Mouse (Mus musculus): ENCODE data around the gene Fblim1. TPM values are rescaled to one million over a fixed set of nuclear protein-coding genes. Genes with fewer than 3 reads are reported as not detected.

Gene Fblim1
- polyA plus RNA-seq, 1 experiment from 2014 or later: 70.6 TPM

DNA sequence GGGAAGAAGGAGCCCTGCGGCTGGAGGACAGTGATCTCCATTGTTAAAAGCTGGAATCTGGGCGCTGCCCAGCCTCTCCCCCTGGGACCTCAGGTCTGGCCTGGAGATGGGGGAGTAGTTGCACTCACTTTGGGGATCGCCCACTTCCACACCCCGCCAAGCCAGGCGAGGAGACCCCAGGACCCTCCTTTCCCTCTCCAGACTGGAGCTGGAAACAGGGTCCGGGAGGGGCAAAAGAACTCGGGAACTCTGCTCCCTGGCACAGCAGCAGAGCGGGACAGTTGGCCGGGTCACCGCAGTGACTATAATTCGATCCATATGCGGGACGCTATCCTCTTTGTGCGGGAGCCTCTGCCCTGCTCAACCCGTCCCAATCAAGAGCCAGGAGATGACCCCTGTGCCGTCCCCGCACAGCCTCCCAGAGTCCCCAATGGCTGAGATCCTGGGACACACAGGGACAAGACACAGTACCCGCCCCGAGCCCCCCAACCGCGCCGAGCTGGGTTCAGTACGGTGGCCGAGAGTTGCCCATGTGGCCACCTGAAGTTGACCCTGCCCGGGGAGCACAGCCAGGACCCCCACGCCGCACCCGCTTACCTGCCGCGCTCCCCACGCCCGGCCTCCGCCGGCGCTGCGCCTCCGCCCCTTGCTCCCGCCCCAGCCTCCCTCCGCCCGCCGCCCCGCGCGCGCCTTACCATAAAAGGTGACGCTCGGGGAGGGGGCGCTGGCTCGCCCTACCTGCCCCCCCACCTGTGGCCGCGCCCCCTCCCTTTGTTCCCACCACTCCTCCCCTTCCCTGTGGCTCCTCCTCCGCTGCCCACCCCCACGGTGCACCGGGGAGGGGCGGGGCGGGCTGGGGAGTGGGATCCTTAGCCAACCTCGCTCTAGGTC is 6.4 kb downstream of the Fblim1 start:
- peaks cover 13% of the 10 kb centered on the region for H3K36me3 ChIP-seq
- under 1% methylated on average over 54 of the region's 57 CpGs for WGBS
- H3K4me1 ChIP-seq (replicated peaks): peaks cover 51% of the 10 kb centered on the region
- no peaks in the 10 kb centered on the region for H3K27me3 ChIP-seq (replicated peaks)
- H3K4me2 ChIP-seq: peak overlapping the region; percentile 91
- peak overlapping the region; percentile 87 for H3K9ac ChIP-seq
- H3K9me3 ChIP-seq (replicated peaks): no peaks in the 10 kb centered on the region
- H3K27ac ChIP-seq (ENCODE audit: poor library complexity, severe bottlenecking): peak overlapping the region; percentile 84
- peak; percentile 31; the same call in 1 of the 2 replicates for ATAC-seq (ENCODE audit: insufficient number of reproducible peaks, low FRiP score)
- peak overlapping the region; percentile 76 for H3K4me3 ChIP-seq

DNA sequence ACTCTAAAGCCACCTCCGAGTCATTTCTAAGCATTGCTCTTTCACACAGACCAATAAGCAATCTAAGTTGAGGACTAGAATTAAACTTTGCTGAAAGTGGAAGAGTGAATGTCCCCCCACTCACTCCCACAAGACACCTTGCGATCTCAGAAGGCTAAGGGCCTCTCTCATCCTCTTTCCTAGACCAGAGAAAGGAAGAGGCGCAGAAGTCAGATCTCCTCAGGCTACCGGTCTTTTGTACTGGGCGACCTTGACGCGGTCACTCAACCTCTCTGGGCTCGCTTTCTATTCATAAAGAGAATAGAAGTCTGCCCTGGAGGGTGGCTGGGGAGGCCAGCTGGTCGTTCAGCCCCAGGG is 7.0 kb downstream of the Fblim1 start:
- H3K27me3 ChIP-seq (replicated peaks): no peaks in the 10 kb centered on the region
- no peak for ATAC-seq (ENCODE audit: insufficient number of reproducible peaks, low FRiP score)
- H3K9ac ChIP-seq: peak overlapping the region; percentile 87
- H3K36me3 ChIP-seq: peaks cover 19% of the 10 kb centered on the region
- no peaks in the 10 kb centered on the region for H3K9me3 ChIP-seq (replicated peaks)
- H3K4me1 ChIP-seq (replicated peaks): peaks cover 45% of the 10 kb centered on the region
- H3K27ac ChIP-seq (ENCODE audit: poor library complexity, severe bottlenecking): peak overlapping the region; percentile 84
- H3K4me2 ChIP-seq: peak overlapping the region; percentile 91
- WGBS: 2% methylated on average over 9 of the region's 9 CpGs
- peak overlapping the region; percentile 76 for H3K4me3 ChIP-seq

DNA sequence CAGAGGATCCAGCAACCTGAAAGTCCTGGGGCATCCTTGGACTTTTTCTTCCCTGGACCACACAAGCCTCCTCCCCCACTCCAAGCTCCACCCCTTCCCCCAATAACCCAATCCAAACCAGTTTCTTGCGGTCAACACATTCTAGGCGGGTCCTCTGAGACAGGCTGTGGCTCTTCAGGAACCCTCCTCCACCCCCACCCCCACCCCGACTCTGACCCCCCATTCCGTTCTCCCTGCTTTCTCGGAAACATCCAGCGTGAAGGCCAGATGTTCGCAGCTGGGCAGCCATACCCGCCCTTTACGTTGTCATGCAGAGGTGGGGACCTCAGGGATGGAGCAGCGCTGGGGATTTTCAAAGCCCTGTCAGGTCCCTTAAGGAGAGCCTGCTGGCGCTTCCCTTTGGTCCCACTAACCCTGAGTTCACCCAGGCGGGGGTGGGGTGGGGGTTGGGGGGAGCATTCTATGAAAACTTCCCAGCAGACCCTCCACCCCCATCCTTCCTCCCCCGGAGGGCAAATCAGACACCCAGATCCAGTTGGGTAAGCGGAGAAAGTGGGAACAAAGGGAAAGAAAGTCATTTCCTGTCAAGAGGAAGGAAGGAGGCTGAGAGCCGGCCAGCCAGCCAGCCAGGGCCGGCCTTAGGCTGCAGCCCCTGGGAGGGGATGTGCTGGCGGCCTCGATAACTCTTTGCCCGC is 7.5 kb downstream of the Fblim1 start:
- peak overlapping the region; percentile 91 for H3K4me2 ChIP-seq
- 2% methylated on average over 19 of the region's 19 CpGs for WGBS
- H3K27me3 ChIP-seq (replicated peaks): no peaks in the 10 kb centered on the region
- peak overlapping the region; percentile 76 for H3K4me3 ChIP-seq
- peaks cover 22% of the 10 kb centered on the region for H3K36me3 ChIP-seq
- H3K27ac ChIP-seq (ENCODE audit: poor library complexity, severe bottlenecking): peak overlapping the region; percentile 84
- H3K4me1 ChIP-seq (replicated peaks): peaks cover 40% of the 10 kb centered on the region
- ATAC-seq (ENCODE audit: insufficient number of reproducible peaks, low FRiP score): peak; percentile 37; the same call in 1 of the 2 replicates
- peak overlapping the region; percentile 87 for H3K9ac ChIP-seq
- H3K9me3 ChIP-seq (replicated peaks): no peaks in the 10 kb centered on the region

DNA sequence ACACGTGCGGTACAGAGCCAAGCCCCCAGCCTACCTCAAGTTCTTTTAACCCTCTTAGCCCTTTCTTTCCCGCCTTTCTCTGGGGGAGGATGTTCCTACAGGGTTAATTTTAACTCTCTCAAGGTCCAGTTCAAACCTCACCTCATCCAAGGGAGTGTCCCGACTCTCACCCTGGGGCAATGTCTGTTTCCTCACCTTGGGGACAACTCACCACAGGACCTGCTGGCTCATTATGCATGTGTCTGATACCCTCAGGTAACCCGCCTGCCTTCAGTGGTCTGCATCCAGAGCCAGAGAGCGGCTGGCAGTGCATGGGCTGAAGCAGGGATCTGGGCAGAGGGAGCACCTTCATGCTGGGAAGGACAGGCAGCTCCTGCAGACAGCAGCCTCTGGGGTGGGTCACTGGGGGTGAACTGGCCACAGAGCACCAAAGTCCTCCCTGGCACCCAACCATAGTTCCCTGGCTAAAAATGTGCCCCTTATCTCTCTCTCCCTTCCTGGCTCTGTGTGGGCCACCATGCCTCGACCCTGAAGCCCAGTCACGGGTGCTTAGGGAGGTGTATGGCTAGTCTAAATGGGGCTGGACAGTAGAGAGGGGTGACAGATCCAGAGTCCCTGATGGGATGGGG is 9.1 kb downstream of the Fblim1 start:
- ATAC-seq (ENCODE audit: insufficient number of reproducible peaks, low FRiP score): no peak
- WGBS: 69% methylated on average over 8 of the region's 8 CpGs
- H3K9ac ChIP-seq: no peak overlapping the region

DNA sequence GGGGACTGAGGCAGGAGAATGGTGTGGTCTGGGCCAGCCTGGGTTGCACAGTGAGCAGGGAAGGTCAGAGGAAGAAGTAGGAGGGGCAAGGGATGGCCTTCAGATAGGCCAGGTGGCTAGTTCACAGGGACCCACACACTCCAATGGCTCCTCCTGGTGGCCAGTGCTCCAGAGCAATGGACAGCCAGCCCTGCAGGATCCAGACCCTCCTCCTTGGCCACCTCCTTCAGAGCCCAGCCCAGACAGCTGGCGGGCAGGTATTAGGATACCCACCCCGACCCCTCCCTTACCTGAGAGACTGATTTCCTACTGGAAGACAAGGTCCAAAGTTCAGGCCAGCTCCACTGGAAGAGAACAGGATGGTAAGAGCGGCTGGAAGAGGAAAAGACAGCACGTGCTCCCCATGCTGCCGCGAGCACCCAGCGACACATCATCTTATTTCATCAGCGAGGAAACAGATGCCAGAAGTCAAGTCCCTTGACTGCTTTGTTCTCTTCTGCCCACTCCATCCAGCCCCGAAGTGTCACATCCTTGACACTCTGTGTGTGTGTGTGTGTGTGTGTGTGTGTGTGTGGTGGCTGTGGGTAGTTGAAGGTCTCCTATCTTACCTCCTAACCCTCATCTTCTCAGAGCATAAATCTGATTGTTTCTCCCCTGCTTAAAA is 10.2 kb downstream of the Fblim1 start:
- Histone ChIP-seq H3K27me3 (replicated peaks) (no peaks in the 10 kb centered on the region), H3K4me1 (replicated peaks) (peaks cover 17% of the 10 kb centered on the region), H3K36me3 (peaks cover 47% of the 10 kb centered on the region), H3K4me2 (no peak overlapping the region), H3K9me3 (replicated peaks) (no peaks in the 10 kb centered on the region), H3K27ac (ENCODE audit: poor library complexity, severe bottlenecking) (no peak overlapping the region), H3K9ac (no peak overlapping the region), H3K4me3 (no peak overlapping the region)
- 78% methylated on average over 9 of the region's 9 CpGs for WGBS
- ATAC-seq (ENCODE audit: insufficient number of reproducible peaks, low FRiP score): no peak

More for the DNA sequence above, 9.1 kb downstream of the Fblim1 start:
- no peak overlapping the region for H3K27ac ChIP-seq (ENCODE audit: poor library complexity, severe bottlenecking)
- H3K36me3 ChIP-seq: peaks cover 38% of the 10 kb centered on the region
- peaks cover 27% of the 10 kb centered on the region for H3K4me1 ChIP-seq (replicated peaks)
- no peaks in the 10 kb centered on the region for H3K9me3 ChIP-seq (replicated peaks)
- H3K4me3 ChIP-seq: no peak overlapping the region
- H3K27me3 ChIP-seq (replicated peaks): no peaks in the 10 kb centered on the region
- no peak overlapping the region for H3K4me2 ChIP-seq

DNA sequence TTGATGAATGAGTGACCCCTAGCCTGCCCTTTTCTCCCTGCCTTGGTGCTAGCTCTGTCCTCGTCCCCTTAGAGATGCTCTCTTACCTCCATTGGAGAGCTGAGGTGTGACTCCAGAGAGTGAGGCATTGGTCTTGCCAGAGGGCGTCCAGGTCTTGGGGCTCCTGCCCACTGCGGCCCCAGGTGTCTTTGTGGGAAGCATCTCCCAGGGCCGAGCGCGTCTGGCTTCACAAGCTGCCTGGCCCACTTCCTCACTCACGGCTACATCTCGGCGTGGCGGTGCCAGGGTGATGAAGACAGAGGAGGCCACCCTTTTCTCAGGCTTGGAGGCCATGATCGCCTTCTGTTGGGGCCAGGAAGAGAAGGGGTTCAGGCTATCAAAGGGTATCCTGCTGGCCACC is 10.8 kb downstream of the Fblim1 start:
- Histone ChIP-seq H3K36me3 (peaks cover 51% of the 10 kb centered on the region), H3K4me3 (no peak overlapping the region), H3K9me3 (replicated peaks) (no peaks in the 10 kb centered on the region), H3K4me1 (replicated peaks) (peaks cover 11% of the 10 kb centered on the region), H3K27me3 (replicated peaks) (no peaks in the 10 kb centered on the region), H3K27ac (ENCODE audit: poor library complexity, severe bottlenecking) (no peak overlapping the region), H3K9ac (no peak overlapping the region), H3K4me2 (no peak overlapping the region)
- no peak for ATAC-seq (ENCODE audit: insufficient number of reproducible peaks, low FRiP score)
- WGBS: 83% methylated on average over 11 of the region's 11 CpGs

DNA sequence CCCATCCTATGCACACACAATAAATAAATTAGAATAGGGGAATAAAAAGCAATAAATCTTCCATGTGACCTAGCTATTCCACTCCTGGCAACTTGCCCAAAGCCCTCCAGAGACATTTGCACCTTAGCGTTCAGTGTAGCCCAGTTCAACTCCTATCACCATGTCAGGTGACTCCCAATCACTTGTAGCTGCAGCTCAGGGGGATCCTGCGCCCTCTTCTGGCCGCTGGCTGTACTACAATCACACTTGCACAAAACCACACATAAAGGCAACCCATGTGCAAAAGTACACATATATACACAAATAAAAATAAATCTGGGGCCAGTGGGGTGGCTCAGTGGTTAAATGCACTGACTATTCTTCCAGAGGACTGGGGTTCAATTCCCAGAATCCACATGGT is 14.3 kb downstream of the Fblim1 start:
- Histone ChIP-seq H3K9ac (no peak overlapping the region), H3K4me2 (no peak overlapping the region), H3K27ac (ENCODE audit: poor library complexity, severe bottlenecking) (no peak overlapping the region), H3K4me3 (no peak overlapping the region), H3K36me3 (peaks cover 83% of the 10 kb centered on the region), H3K9me3 (replicated peaks) (no peaks in the 10 kb centered on the region), H3K4me1 (replicated peaks) (no peaks in the 10 kb centered on the region), H3K27me3 (replicated peaks) (no peaks in the 10 kb centered on the region)
- ATAC-seq (ENCODE audit: insufficient number of reproducible peaks, low FRiP score): no peak
- whole genome bisulfite sequencing: 27% methylated on average over 3 of the region's 3 CpGs

DNA sequence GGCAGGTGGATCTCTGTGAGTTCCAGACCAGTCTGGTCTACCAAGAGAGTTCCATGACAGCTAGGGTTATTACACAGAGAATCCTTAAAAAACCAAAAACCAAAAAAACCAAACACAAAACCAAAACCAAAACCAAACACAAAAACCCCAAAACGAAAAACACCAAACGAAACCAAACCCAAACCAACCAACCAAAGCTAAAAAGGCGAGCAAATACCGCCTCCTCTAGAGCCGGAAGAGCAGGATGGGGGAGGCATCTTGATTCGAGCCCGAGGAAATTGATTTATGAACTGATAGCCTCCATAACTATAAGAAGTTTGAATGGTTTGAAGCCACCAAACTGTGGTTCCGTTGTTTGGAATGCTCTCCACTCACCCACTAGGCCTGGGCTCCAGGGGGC is 22.0 kb downstream of the Fblim1 start:
- Histone ChIP-seq H3K9ac (no peak overlapping the region), H3K4me2 (no peak overlapping the region), H3K4me3 (no peak overlapping the region), H3K36me3 (peaks cover 83% of the 10 kb centered on the region), H3K27me3 (replicated peaks) (no peaks in the 10 kb centered on the region), H3K4me1 (replicated peaks) (peaks cover 6% of the 10 kb centered on the region; the same call in 1 of the 2 replicates), H3K9me3 (replicated peaks) (no peaks in the 10 kb centered on the region), H3K27ac (ENCODE audit: poor library complexity, severe bottlenecking) (no peak overlapping the region)
- no peak for ATAC-seq (ENCODE audit: insufficient number of reproducible peaks, low FRiP score)
- 91% methylated on average over 8 of the region's 8 CpGs for WGBS

DNA sequence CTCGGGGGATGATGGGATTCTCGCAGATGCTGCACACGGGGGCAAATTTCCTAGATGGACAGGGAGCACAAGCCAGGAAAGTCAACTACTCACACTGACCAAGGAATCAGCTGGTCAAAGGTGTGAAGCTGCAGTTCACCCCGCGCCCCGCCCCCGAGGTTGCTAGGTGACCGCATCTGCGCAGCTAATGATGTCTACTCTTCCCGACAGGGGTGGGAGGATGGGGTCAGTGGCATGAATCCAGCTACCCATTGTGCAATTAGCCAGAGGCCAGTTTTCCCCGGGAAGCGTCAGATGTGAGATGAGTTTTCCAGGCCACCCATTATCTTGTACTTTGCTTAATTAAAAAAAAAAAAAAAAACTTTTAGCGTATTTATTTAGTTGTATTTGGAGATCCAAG is 24.8 kb downstream of the Fblim1 start:
- Histone ChIP-seq H3K27ac (ENCODE audit: poor library complexity, severe bottlenecking) (no peak overlapping the region), H3K4me1 (replicated peaks) (peaks cover 8% of the 10 kb centered on the region; the same call in 1 of the 2 replicates), H3K4me2 (no peak overlapping the region), H3K9ac (no peak overlapping the region), H3K9me3 (replicated peaks) (no peaks in the 10 kb centered on the region), H3K4me3 (no peak overlapping the region), H3K36me3 (peaks cover 90% of the 10 kb centered on the region), H3K27me3 (replicated peaks) (no peaks in the 10 kb centered on the region)
- no peak for ATAC-seq (ENCODE audit: insufficient number of reproducible peaks, low FRiP score)
- WGBS: 88% methylated on average over 13 of the region's 13 CpGs

DNA sequence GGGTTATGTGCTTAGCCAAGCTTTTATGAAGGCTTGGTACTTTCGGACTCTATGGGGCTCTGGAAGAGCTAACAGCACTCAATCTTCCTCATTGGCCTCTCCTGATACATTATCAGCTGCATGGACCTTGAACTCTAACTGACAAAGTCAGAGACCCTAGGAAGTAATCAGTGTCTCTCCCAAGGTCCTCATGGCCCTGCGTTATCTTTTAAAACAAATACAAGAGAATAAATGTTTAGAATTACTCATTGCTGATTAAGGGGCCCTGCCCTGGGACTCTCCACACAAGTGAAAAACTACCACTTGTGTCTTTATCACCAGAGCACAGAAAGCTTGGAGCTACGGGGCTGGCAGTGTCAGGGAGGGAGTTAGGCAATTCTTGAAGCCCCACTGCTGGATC is 27.1 kb downstream of the Fblim1 start:
- H3K27ac ChIP-seq (ENCODE audit: poor library complexity, severe bottlenecking): no peak overlapping the region
- H3K36me3 ChIP-seq: peaks cover 70% of the 10 kb centered on the region
- no peak for ATAC-seq (ENCODE audit: insufficient number of reproducible peaks, low FRiP score)
- H3K9ac ChIP-seq: no peak overlapping the region
- H3K4me1 ChIP-seq (replicated peaks): peaks cover 16% of the 10 kb centered on the region
- 24% methylated on average over 3 of the region's 3 CpGs for WGBS
- no peaks in the 10 kb centered on the region for H3K9me3 ChIP-seq (replicated peaks)
- H3K4me3 ChIP-seq: no peak overlapping the region
- no peaks in the 10 kb centered on the region for H3K27me3 ChIP-seq (replicated peaks)
- no peak overlapping the region for H3K4me2 ChIP-seq

DNA sequence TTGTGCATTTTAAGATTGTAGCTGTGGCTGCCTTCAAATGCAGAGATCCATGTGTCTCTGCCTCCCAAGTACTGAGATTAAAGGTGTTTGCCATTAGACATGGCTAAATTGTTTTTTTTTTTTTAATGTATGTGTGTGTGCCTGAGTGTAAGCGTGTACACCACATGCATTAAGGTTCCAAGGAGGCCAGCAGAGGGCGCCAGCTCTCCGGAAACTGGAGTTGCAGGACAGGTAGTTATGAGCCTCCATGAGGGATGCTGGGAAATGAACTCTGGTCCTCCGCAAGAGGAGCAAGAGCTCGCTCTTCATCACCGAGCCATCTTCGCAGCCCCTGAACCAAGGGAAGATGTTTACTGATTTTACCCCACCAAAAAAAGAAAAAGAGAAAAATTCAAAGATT is 29.0 kb downstream of the Fblim1 start:
- Histone ChIP-seq H3K4me2 (no peak overlapping the region), H3K9me3 (replicated peaks) (no peaks in the 10 kb centered on the region), H3K27me3 (replicated peaks) (no peaks in the 10 kb centered on the region), H3K4me1 (replicated peaks) (peaks cover 27% of the 10 kb centered on the region), H3K4me3 (no peak overlapping the region), H3K36me3 (peaks cover 51% of the 10 kb centered on the region), H3K27ac (ENCODE audit: poor library complexity, severe bottlenecking) (no peak overlapping the region), H3K9ac (no peak overlapping the region)
- WGBS: 89% methylated on average over 7 of the region's 7 CpGs
- ATAC-seq (ENCODE audit: insufficient number of reproducible peaks, low FRiP score): no peak

All from heart, embryonic 12.5 days (tissue).